Mouse (Mus musculus) bone marrow, adult 2 months (tissue): ENCODE results near the gene Tmed8.

Experiments
- CTCF ChIP-seq: fragments of 200-500 bp; IDR thresholded peaks from 2 replicates; pipeline ENCODE4 v1.5.1; 2011; ENCODE audit warnings: low read length, control low read depth; ENCODE audit not compliant: control insufficient read depth, insufficient read depth
- POLR2A ChIP-seq: fragments of 200-500 bp; IDR thresholded peaks from 2 replicates; pipeline ENCODE4 v1.6.1; 2011; ENCODE audit warnings: low read depth, mild to moderate bottlenecking, control low read depth, low read length, borderline replicate concordance; ENCODE audit not compliant: control insufficient read depth

DNA sequence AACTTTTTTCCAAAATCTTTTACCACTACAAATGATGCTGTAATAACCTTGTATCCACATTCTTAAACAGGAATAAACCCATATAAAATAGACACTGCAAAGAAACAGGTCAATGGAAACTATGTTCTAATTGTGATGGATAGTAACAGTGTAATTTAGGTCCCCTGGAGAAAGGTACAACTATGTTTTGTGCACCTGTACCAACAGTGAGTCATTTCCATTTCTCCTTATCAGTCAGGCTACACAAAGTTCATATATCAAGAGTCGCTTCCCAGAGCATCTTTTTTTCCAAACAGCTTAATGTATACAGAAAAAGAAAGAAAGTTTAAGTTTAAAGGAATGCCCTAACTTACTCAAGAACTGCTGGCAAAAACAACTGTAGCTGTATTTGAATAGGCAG, 5.2 kb downstream of the Tmed8 start:
- TF ChIP-seq CTCF (no peak), POLR2A (no peak)
